Mouse (Mus musculus) megakaryocyte, embryonic 14.5 days (primary cell): ENCODE measurements around the gene Psme1.

Source experiments
- FLI1 ChIP-seq: IDR thresholded peaks from 2 replicates; pipeline ENCODE4 v1.6.1; 2012; ENCODE audit warnings: low read length, inconsistent platforms, mixed read lengths
- GATA1 ChIP-seq: IDR thresholded peaks from 3 replicates; pipeline ENCODE4 v1.6.1; 2012; ENCODE audit warnings: mixed read lengths, low read length, inconsistent platforms, borderline replicate concordance

DNA sequence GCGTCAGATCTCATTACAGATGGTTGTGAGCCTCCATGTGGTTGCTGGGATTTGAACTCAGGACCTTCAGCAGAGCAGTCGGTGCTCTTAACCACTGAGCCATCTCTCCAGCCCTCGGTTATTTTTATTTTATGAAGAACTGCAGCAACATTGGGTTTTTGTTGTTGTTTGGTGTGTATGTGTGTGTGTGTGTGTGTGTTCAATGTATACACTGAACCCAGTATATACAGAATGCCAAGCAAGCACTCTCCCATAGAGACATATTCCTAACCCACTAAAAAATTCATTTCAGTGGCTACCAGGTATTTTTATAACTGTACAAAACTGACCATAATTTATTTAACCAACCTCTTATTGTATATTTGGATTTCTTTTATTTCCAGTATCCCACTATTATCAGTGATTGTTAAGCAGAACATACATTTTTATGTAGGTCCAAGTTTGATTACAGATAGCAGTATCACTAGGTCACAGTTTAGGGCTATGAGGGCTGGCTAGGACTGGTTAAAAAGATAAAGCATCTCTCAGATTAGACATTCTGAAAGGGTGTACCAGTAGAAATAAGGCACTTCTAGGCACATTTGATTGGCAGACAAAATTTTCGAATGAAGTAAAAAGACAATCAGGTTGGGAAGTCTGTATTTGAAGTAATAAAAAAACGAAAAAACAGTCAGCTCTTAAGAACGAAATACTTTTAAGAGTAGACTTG, 19.0 kb upstream of the Psme1 start:
- TF ChIP-seq GATA1 (no peak), FLI1 (no peak)
